Mouse (Mus musculus) testis, adult 2 months (tissue): ENCODE measurements around the gene Cacna1a.

Experiments
- CTCF ChIP-seq: fragments of 200-500 bp; IDR thresholded peaks from 2 replicates; pipeline ENCODE4 v1.5.1; 2012; ENCODE audit warnings: low read depth, mild to moderate bottlenecking, inconsistent platforms, low read length, moderate library complexity; ENCODE audit not compliant: control insufficient read depth, insufficient read depth, insufficient replicate concordance
- POLR2A ChIP-seq: fragments of 200-500 bp; IDR thresholded peaks from 2 replicates; pipeline ENCODE4 v1.6.1; 2012; ENCODE audit warnings: low read depth, mild to moderate bottlenecking, inconsistent platforms, low read length, moderate library complexity; ENCODE audit not compliant: control insufficient read depth

DNA sequence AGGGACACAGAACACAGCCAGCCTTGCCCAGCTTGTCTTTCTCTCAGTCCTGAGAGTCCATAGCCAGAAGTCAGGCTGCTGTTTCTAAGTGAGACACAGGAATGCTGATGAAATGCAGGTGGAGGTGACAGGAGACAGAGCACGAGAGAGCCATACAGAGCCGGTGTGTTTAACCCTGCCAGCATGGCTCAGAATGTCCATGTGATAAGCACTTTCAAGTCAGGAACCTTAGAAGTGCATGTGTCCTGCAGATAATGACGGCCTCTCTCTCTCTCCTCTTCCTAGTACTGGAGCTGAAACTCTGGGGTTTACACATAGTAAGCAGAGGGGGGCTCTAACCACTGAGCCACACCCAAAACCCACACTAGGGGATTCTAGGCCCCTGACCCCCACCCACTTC is 157.3 kb downstream of the Cacna1a start:
- TF ChIP-seq POLR2A (no peak), CTCF (no peak)
